Mouse (Mus musculus): ENCODE measurements around the gene Msantd4. TPM values are rescaled to one million over a fixed set of nuclear protein-coding genes. Genes with fewer than 3 reads are reported as not detected.

Gene Msantd4
- 10 to 100 TPM in 1 of 2 experiments, 1 to 10 TPM in 1; 9.5 to 12.6 TPM for total RNA-seq (2023)

GRCm38 (mm10) chr9:4375828-4376639 lies at the start of gene Msantd4:
Msantd4 (plus strand) TSS chr9:4376562.

Other genes with a start within 250 kb of the Msantd4 start
- gene Aasdhppt, start 67.1 kb upstream of the Msantd4 start, total RNA-seq (2023), result 10 to 100 TPM in 1 of 2 experiments, 1 to 10 TPM in 1; 9.1 to 13.2 TPM
- 1 to 10 TPM; 3.9 to 5.0 TPM for gene Kbtbd3, start 66.7 kb upstream of the Msantd4 start, total RNA-seq (2023)